Mouse (Mus musculus): ENCODE data around the gene Gm43552. TPM values are rescaled to one million over a fixed set of nuclear protein-coding genes. Genes with fewer than 3 reads are reported as not detected.

The Gm43552 gene
- polyA plus RNA-seq, 1 experiment from 2014 or later = not detected

GRCm38 (mm10) chr5:65457086-65457827 lies 35.4 kb downstream of the Gm43552 start:
- Histone ChIP-seq H3K4me3 (replicated peaks) (no peak overlapping the region), H3K4me1 (replicated peaks) (no peaks in the 10 kb centered on the region), H3K9ac (no peak overlapping the region), H3K27ac (peak overlapping the region; percentile 34), H3K9me3 (no peaks in the 10 kb centered on the region), H3K27me3 (replicated peaks) (no peaks in the 10 kb centered on the region), H3K4me2 (replicated peaks) (no peak overlapping the region), H3K36me3 (0 out of 2 replicates have a peak, but pooled peaks cover 2% of the 10 kb centered on the region)
- ATAC-seq = peak; percentile 68
- 47% methylated on average over 7 of the region's 7 CpGs for WGBS

DNA sequence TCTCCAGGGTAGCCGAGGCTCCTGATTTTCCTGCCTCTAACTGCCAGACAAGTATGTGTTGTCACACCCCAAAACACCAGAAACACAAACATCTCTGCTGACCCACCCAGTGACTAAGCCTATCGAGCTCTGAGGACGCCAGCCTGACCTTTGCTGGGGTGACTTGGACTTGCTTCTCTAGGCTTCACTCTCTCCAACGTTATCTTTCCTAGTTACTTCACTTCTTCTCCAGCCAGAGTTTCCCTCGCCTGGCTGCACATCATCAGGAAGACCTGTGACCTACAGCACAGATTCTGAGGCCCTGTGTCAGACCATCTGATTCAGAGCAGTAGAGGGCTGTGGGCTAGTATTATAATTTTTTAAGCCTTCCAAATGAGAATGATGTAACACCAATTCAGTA lies 37.9 kb downstream of the Gm43552 start:
- H3K4me2 ChIP-seq (replicated peaks) = no peak overlapping the region
- no peak overlapping the region for H3K4me3 ChIP-seq (replicated peaks)
- H3K27me3 ChIP-seq (replicated peaks) = no peaks in the 10 kb centered on the region
- H3K4me1 ChIP-seq (replicated peaks) = no peaks in the 10 kb centered on the region
- no peak for ATAC-seq
- no peak overlapping the region for H3K27ac ChIP-seq
- 42% methylated on average over 5 of the region's 5 CpGs for WGBS
- H3K9ac ChIP-seq = no peak overlapping the region
- H3K36me3 ChIP-seq = 0 out of 2 replicates have a peak, but pooled peaks cover 3% of the 10 kb centered on the region
- H3K9me3 ChIP-seq = no peaks in the 10 kb centered on the region

- Histone ChIP-seq H3K4me1 (replicated peaks) (no peaks in the 10 kb centered on the region), H3K27ac (no peak overlapping the region), H3K9me3 (no peaks in the 10 kb centered on the region), H3K4me3 (replicated peaks) (no peak overlapping the region), H3K27me3 (replicated peaks) (no peaks in the 10 kb centered on the region), H3K4me2 (replicated peaks) (no peak overlapping the region), H3K36me3 (0 out of 2 replicates have a peak, but pooled peaks cover 3% of the 10 kb centered on the region), H3K9ac (no peak overlapping the region)
- WGBS = 77% methylated on average over 4 of the region's 4 CpGs
- no peak for ATAC-seq
Measured at GRCm38 (mm10) chr5:65448941-65449340, 43.7 kb downstream of the Gm43552 start.

DNA sequence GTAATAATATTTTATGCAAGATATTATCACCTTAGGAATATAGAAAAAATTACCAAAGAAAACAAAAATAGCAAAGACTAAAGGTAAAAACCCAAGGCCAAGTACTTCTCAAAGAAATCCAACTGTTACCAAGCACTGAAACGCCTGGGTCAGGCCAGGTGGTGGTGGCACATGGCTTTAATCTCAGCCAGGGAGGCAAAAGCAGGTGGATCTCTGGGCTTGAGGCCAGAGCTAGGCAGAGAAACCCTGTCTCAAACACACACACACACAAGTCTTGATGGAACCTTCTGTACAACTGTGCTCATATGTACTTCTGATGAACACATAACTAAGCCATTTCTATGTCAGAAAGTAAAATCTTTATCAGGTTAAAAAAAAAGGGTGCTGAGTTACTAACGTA lies 44.8 kb downstream of the Gm43552 start:
- Histone ChIP-seq H3K9me3 (no peaks in the 10 kb centered on the region), H3K36me3 (0 out of 2 replicates have a peak, but pooled peaks cover 3% of the 10 kb centered on the region), H3K4me3 (replicated peaks) (no peak overlapping the region), H3K9ac (no peak overlapping the region), H3K27me3 (replicated peaks) (no peaks in the 10 kb centered on the region), H3K4me2 (replicated peaks) (no peak overlapping the region), H3K27ac (no peak overlapping the region), H3K4me1 (replicated peaks) (no peaks in the 10 kb centered on the region)
- WGBS = 84% methylated on average over 2 of the region's 2 CpGs
- ATAC-seq = no peak

GRCm38 (mm10) chr5:65446756-65447155 lies 45.9 kb downstream of the Gm43552 start:
- no peaks in the 10 kb centered on the region for H3K4me1 ChIP-seq (replicated peaks)
- H3K9ac ChIP-seq = no peak overlapping the region
- no peak overlapping the region for H3K4me2 ChIP-seq (replicated peaks)
- H3K4me3 ChIP-seq (replicated peaks) = no peak overlapping the region
- H3K9me3 ChIP-seq = no peaks in the 10 kb centered on the region
- no peak overlapping the region for H3K27ac ChIP-seq
- H3K36me3 ChIP-seq = no peaks in the 10 kb centered on the region
- H3K27me3 ChIP-seq (replicated peaks) = no peaks in the 10 kb centered on the region
- WGBS = 60% methylated on average over 2 of the region's 2 CpGs
- no peak for ATAC-seq

DNA sequence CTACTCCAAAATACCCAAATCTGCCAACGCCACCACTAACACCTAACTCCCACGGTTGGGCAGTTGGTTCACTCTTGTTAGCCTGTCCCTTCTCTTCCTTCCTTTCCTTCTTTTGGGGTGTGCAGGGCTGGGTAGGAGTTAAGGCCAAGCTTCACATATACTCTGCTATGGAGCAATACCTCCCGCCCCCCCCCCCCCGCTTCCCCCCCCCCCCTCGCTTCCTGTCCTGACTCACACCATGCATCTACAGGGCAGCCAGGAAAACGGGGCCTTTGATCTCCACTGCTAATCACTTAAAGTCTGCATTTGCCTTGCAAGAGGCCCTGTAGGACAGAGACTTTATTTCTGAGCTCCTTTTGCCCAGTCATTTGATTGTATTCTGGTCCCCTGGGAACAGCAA lies 47.7 kb downstream of the Gm43552 start:
- no peak overlapping the region for H3K9ac ChIP-seq
- no peaks in the 10 kb centered on the region for H3K4me1 ChIP-seq (replicated peaks)
- no peaks in the 10 kb centered on the region for H3K36me3 ChIP-seq
- WGBS = 47% methylated on average over 3 of the region's 6 CpGs
- H3K4me2 ChIP-seq (replicated peaks) = no peak overlapping the region
- H3K9me3 ChIP-seq = no peaks in the 10 kb centered on the region
- no peaks in the 10 kb centered on the region for H3K27me3 ChIP-seq (replicated peaks)
- ATAC-seq = no peak
- no peak overlapping the region for H3K27ac ChIP-seq
- no peak overlapping the region for H3K4me3 ChIP-seq (replicated peaks)

DNA sequence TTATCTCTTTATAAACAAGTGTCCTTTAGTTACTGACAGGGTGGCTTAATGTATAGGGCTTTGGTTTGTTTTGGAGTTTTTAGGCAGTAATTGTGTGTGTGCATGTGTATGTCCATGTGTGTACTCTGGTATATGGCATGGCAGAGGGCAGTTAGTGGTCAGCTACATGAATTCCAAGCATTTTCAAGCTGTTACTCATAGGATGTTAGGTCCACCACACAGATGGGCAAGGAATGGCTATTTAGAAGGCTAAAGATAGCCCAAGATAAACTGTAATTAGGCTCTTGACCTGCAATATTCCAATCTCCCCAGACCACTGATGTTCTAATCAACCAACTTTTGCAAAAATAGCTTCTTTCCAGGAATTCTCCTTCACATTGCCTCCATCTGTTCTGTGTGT lies 54.6 kb downstream of the Gm43552 start:
- no peaks in the 10 kb centered on the region for H3K27me3 ChIP-seq (replicated peaks)
- H3K4me2 ChIP-seq (replicated peaks) = no peak overlapping the region
- ATAC-seq = no peak
- H3K36me3 ChIP-seq = no peaks in the 10 kb centered on the region
- H3K4me3 ChIP-seq (replicated peaks) = no peak overlapping the region
- H3K9me3 ChIP-seq = no peaks in the 10 kb centered on the region
- peaks cover 5% of the 10 kb centered on the region; the same call in 1 of the 2 replicates for H3K4me1 ChIP-seq (replicated peaks)
- H3K27ac ChIP-seq = no peak overlapping the region
- no peak overlapping the region for H3K9ac ChIP-seq

GRCm38 (mm10) chr5:65435806-65436561 lies 56.6 kb downstream of the Gm43552 start, which contains the start of gene Ugdh:
Gene Ugdh (minus strand): TSS chr5:65435949.
- under 1% methylated on average over 51 of the region's 51 CpGs for WGBS
- H3K27me3 ChIP-seq (replicated peaks) = no peaks in the 10 kb centered on the region

DNA sequence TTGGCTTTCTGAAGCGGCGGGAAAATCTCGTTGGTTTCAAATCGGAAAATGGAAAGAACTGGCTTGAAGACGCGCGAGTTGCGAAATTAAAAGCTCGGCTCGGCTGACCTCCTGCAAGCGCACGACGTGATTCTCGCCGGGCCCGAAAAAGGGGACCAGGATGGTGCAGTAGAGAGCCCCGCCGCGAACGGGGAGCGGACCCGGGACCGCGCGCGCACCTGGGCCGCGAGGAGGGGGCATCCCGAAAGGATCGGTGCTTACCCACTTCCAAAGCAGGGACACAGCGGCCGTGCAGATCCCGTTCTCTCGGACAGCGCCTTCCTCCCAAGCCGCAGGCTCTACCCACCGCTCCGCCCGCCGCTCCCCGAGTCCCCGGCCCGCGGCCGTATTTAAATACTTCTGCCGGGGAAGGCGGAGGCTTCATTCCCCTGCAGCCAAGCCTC lies 57.2 kb downstream of the Gm43552 start:
- no peaks in the 10 kb centered on the region for H3K27me3 ChIP-seq (replicated peaks)
- peak overlapping the region; percentile 82 for H3K9ac ChIP-seq
- peaks cover 5% of the 10 kb centered on the region for H3K4me1 ChIP-seq (replicated peaks)
- no peaks in the 10 kb centered on the region for H3K36me3 ChIP-seq
- ATAC-seq = no peak; the same call in 1 of the 2 replicates
- WGBS = 0% methylated on average over 46 of the region's 47 CpGs
- H3K27ac ChIP-seq = peak overlapping the region; percentile 85
- peak overlapping the region; percentile 79 for H3K4me3 ChIP-seq (replicated peaks)
- H3K9me3 ChIP-seq = no peaks in the 10 kb centered on the region
- H3K4me2 ChIP-seq (replicated peaks) = peak overlapping the region; percentile 82

More at GRCm38 (mm10) chr5:65435806-65436561, 56.6 kb downstream of the Gm43552 start, which contains the start of gene Ugdh:
- peak within 1 kb of the TSS; percentile 91 for H3K27ac ChIP-seq
- peak within 1 kb of the TSS; percentile 82 for H3K9ac ChIP-seq
- ATAC-seq = peak; percentile 98
- H3K36me3 ChIP-seq = no peaks in the 10 kb centered on the region
- H3K9me3 ChIP-seq = no peaks in the 10 kb centered on the region
- peaks cover 5% of the 10 kb centered on the region for H3K4me1 ChIP-seq (replicated peaks)
- peak within 1 kb of the TSS; percentile 82 for H3K4me2 ChIP-seq (replicated peaks)
- H3K4me3 ChIP-seq (replicated peaks) = peak within 1 kb of the TSS; percentile 79

GRCm38 (mm10) chr5:65434471-65435362 lies 57.9 kb downstream of the Gm43552 start:
- Histone ChIP-seq H3K36me3 (no peaks in the 10 kb centered on the region), H3K27me3 (replicated peaks) (no peaks in the 10 kb centered on the region), H3K4me1 (replicated peaks) (peaks cover 5% of the 10 kb centered on the region), H3K9me3 (no peaks in the 10 kb centered on the region), H3K4me3 (replicated peaks) (peak overlapping the region; percentile 79), H3K4me2 (replicated peaks) (peak overlapping the region; percentile 82), H3K27ac (peak overlapping the region; percentile 85), H3K9ac (peak overlapping the region; percentile 82)
- whole genome bisulfite sequencing = 6% methylated on average over 15 of the region's 15 CpGs
- no peak for ATAC-seq

- H3K4me1 ChIP-seq (replicated peaks) = peaks cover 8% of the 10 kb centered on the region
- H3K36me3 ChIP-seq = no peaks in the 10 kb centered on the region
- H3K9ac ChIP-seq = no peak overlapping the region
- H3K4me3 ChIP-seq (replicated peaks) = no peak overlapping the region
- H3K9me3 ChIP-seq = no peaks in the 10 kb centered on the region
- ATAC-seq = no peak
- no peak overlapping the region for H3K4me2 ChIP-seq (replicated peaks)
- no peaks in the 10 kb centered on the region for H3K27me3 ChIP-seq (replicated peaks)
- 72% methylated on average over 5 of the region's 5 CpGs for WGBS
- no peak overlapping the region for H3K27ac ChIP-seq
Measured at GRCm38 (mm10) chr5:65429441-65429840, 63.2 kb downstream of the Gm43552 start.

DNA sequence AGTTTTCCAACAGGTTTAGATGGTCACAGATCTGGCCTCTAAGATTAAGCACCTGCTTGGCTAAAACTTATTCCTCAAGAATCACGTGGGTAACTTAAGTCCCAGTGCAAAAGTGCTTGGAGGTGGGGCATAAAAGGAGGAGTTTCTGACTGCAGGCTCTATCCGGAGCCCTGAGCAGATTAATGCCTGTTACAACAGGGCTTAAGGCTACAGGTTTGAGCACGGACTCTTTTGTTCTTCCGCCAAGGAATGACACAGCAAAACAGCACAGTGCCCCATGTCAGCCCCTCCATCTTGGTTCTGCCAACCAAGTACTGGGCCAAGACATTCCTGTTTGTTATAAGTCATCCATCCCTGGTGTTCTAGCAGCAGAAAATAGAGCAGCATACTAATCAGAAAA lies 64.3 kb downstream of the Gm43552 start:
- no peak overlapping the region for H3K4me2 ChIP-seq (replicated peaks)
- 43% methylated on average over 4 of the region's 4 CpGs for WGBS
- no peak overlapping the region for H3K9ac ChIP-seq
- H3K4me1 ChIP-seq (replicated peaks) = peaks cover 6% of the 10 kb centered on the region; the same call in 1 of the 2 replicates
- H3K36me3 ChIP-seq = no peaks in the 10 kb centered on the region
- ATAC-seq = peak; percentile 19; the same call in 1 of the 2 replicates
- no peaks in the 10 kb centered on the region for H3K27me3 ChIP-seq (replicated peaks)
- H3K27ac ChIP-seq = no peak overlapping the region
- no peaks in the 10 kb centered on the region for H3K9me3 ChIP-seq
- H3K4me3 ChIP-seq (replicated peaks) = no peak overlapping the region
